Mouse (Mus musculus): ENCODE results near the gene Wdr38. TPM values are rescaled to one million over a fixed set of nuclear protein-coding genes. Genes with fewer than 3 reads are reported as not detected.
A peak's percentile ranks its signal among the peaks of the same experiment; 100 is the strongest.

The Wdr38 gene
- total RNA-seq, 1 experiment: 1.7 TPM

- TF ChIP-seq ZNF384 (IDR thresholded peaks at IDR 0.05; ENCODE audit: low read depth, low read length) (no peak), MAFK (IDR thresholded peaks at IDR 0.05; ENCODE audit: insufficient read depth, low read depth, low read length) (no peak), CHD2 (IDR thresholded peaks at IDR 0.05; ENCODE audit: low read depth, low read length) (peak; percentile 95), HCFC1 (IDR thresholded peaks at IDR 0.05; ENCODE audit: borderline replicate concordance, insufficient read depth, low read length) (0 out of 2 replicates have a peak, but pooled peaks have one; percentile 43), ZC3H11A (IDR thresholded peaks at IDR 0.05; ENCODE audit: borderline replicate concordance, low read depth, low read length) (no peak)
- peak; percentile 88 for DNase-seq (ENCODE audit: low read depth, low spot score)
- H3K4me3 ChIP-seq (ENCODE audit: insufficient read depth in 1 of 2, low read depth in 1 of 2, low read length in 2 of 2, poor library complexity in 1 of 2, severe bottlenecking in 1 of 2): peak within 1 kb of the TSS; percentile 85 to 92
- in situ Hi-C loops (cut with MboI; ENCODE audit: low sequenced_read_pairs in 2 of 2, unreplicated experiment in 2 of 2): no loop called here
- H3K4me1 ChIP-seq (ENCODE audit: control insufficient read depth in 2 of 2, insufficient read depth in 2 of 2, low read length in 2 of 2, poor library complexity in 1 of 2): peaks cover 4 to 17% of the 10 kb centered on the region in 2 experiments; a peak in 3 of 4 replicates
- H3K27ac ChIP-seq (ENCODE audit: insufficient read depth, low read depth, low read length, poor library complexity, severe bottlenecking): peak within 1 kb of the TSS; percentile 89
- H3K9me3 ChIP-seq (ENCODE audit: control insufficient read depth, insufficient read depth, low read depth, low read length): no peaks in the 10 kb centered on the region
- H3K9ac ChIP-seq (ENCODE audit: insufficient read depth, low read depth, low read length, poor library complexity, severe bottlenecking): peak within 1 kb of the TSS; percentile 93
- H3K36me3 ChIP-seq (ENCODE audit: control insufficient read depth, insufficient read depth, low read length, poor library complexity, severe bottlenecking): peaks cover 44% of the 10 kb centered on the region
These were observed 7.7 kb downstream of the Wdr38 start, which contains the start of gene Arpc5l for GRCm38 (mm10) chr2:39004880-39005435. Arpc5l (plus strand) TSS chr2:39005348.

- DNase-seq (ENCODE audit: low read depth, low spot score): no peak
- H3K4me3 ChIP-seq (ENCODE audit: insufficient read depth in 1 of 2, low read depth in 1 of 2, low read length in 2 of 2, poor library complexity in 1 of 2, severe bottlenecking in 1 of 2): peak within 1 kb of the TSS; percentile 85 to 92
- H3K9me3 ChIP-seq (ENCODE audit: control insufficient read depth, insufficient read depth, low read depth, low read length): no peaks in the 10 kb centered on the region
- peaks cover 40% of the 10 kb centered on the region for H3K36me3 ChIP-seq (ENCODE audit: control insufficient read depth, insufficient read depth, low read length, poor library complexity, severe bottlenecking)
- peak within 1 kb of the TSS; percentile 89 for H3K27ac ChIP-seq (ENCODE audit: insufficient read depth, low read depth, low read length, poor library complexity, severe bottlenecking)
- peaks cover 4 to 14% of the 10 kb centered on the region in 2 experiments; a peak in 3 of 4 replicates for H3K4me1 ChIP-seq (ENCODE audit: control insufficient read depth in 2 of 2, insufficient read depth in 2 of 2, low read length in 2 of 2, poor library complexity in 1 of 2)
- H3K9ac ChIP-seq (ENCODE audit: insufficient read depth, low read depth, low read length, poor library complexity, severe bottlenecking): peak within 1 kb of the TSS; percentile 93
- TF ChIP-seq ZNF384 (IDR thresholded peaks at IDR 0.05; ENCODE audit: low read depth, low read length): no peak
- TF ChIP-seq CHD2 (IDR thresholded peaks at IDR 0.05; ENCODE audit: low read depth, low read length): no peak
- TF ChIP-seq HCFC1 (IDR thresholded peaks at IDR 0.05; ENCODE audit: borderline replicate concordance, insufficient read depth, low read length): no peak
- no peak for TF ChIP-seq MAFK (IDR thresholded peaks at IDR 0.05; ENCODE audit: insufficient read depth, low read depth, low read length)
- TF ChIP-seq ZC3H11A (IDR thresholded peaks at IDR 0.05; ENCODE audit: borderline replicate concordance, low read depth, low read length): no peak
- in situ Hi-C loops (cut with MboI; ENCODE audit: low sequenced_read_pairs in 2 of 2, unreplicated experiment in 2 of 2): no loop called here
These were observed 8.4 kb downstream of the Wdr38 start, which contains the start of gene Rpl35 for GRCm38 (mm10) chr2:39005574-39006079. Rpl35 (minus strand) TSS chr2:39005624.

DNA sequence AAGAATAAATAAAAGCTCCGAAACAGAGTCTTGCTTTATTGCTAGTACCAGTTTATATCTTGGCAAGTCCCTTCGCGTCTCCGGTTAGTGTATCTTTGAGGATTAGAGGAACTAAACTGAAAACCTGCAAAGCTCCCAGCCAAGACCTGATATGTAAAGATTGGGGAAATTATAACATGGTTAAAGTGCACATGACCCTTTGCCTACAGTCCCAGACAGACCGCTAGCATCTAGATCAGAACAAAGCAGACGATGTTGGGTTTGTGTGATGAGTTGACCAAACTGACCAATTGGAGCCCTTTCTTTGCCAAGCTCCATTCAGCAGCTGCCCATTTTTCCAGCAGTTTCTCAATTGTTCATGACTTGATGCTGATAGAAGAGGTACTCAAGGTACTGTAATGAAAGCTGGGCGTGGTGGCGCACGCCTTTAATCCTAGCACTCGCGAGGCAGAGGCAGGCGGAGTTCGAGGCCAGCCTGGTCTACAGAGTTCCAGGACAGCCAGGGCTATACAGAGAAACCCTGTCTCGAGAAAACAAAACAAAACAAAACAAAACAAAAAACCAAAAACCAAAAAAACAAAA lies 9.0 kb downstream of the Wdr38 start:
- Histone ChIP-seq H3K4me3 (ENCODE audit: insufficient read depth in 1 of 2, low read depth in 1 of 2, low read length in 2 of 2, poor library complexity in 1 of 2, severe bottlenecking in 1 of 2) (peak overlapping the region; percentile 82 to 85; a peak in 3 of 4 replicates), H3K4me1 (ENCODE audit: control insufficient read depth in 2 of 2, insufficient read depth in 2 of 2, low read length in 2 of 2, poor library complexity in 1 of 2) (peaks cover 4 to 10% of the 10 kb centered on the region in 2 experiments; a peak in 3 of 4 replicates), H3K9ac (ENCODE audit: insufficient read depth, low read depth, low read length, poor library complexity, severe bottlenecking) (peak overlapping the region; percentile 66; the same call in 1 of the 2 replicates), H3K36me3 (ENCODE audit: control insufficient read depth, insufficient read depth, low read length, poor library complexity, severe bottlenecking) (peaks cover 35% of the 10 kb centered on the region), H3K27ac (ENCODE audit: insufficient read depth, low read depth, low read length, poor library complexity, severe bottlenecking) (no peak overlapping the region), H3K9me3 (ENCODE audit: control insufficient read depth, insufficient read depth, low read depth, low read length) (no peaks in the 10 kb centered on the region)
- no peak for DNase-seq (ENCODE audit: low read depth, low spot score)
- in situ Hi-C loops (cut with MboI; ENCODE audit: low sequenced_read_pairs in 2 of 2, unreplicated experiment in 2 of 2): no loop called here
- no peak for TF ChIP-seq MAFK (IDR thresholded peaks at IDR 0.05; ENCODE audit: insufficient read depth, low read depth, low read length)
- TF ChIP-seq ZNF384 (IDR thresholded peaks at IDR 0.05; ENCODE audit: low read depth, low read length): no peak
- no peak for TF ChIP-seq CHD2 (IDR thresholded peaks at IDR 0.05; ENCODE audit: low read depth, low read length)
- TF ChIP-seq ZC3H11A (IDR thresholded peaks at IDR 0.05; ENCODE audit: borderline replicate concordance, low read depth, low read length): no peak
- no peak for TF ChIP-seq HCFC1 (IDR thresholded peaks at IDR 0.05; ENCODE audit: borderline replicate concordance, insufficient read depth, low read length)

DNA sequence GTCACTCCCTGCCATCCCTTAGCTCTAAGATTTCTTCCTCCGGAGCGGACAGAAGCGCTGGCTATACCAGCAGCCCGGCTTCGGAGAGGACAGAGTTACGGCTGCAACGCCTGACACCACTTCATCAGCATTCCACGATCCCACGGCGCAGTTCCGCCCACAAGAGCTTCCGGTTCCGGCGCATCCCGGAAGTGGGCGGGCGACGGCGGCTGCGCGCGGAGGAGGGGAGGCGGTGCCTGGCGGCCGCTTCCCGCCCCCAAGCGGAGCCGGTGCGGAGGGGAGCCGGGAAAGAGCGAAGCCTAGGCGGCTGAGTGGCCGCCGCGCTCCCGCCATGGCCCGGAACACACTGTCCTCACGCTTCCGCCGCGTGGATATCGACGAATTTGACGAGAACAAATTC lies 10.6 kb downstream of the Wdr38 start:
- H3K4me1 ChIP-seq (ENCODE audit: control insufficient read depth in 2 of 2, insufficient read depth in 2 of 2, low read length in 2 of 2, poor library complexity in 1 of 2): peaks cover 4% of the 10 kb centered on the region in 2 experiments; a peak in 3 of 4 replicates
- in situ Hi-C loops (cut with MboI; ENCODE audit: low sequenced_read_pairs in 2 of 2, unreplicated experiment in 2 of 2): no loop called here

More for the DNA sequence above, 10.6 kb downstream of the Wdr38 start:
- H3K9me3 ChIP-seq (ENCODE audit: control insufficient read depth, insufficient read depth, low read depth, low read length): no peaks in the 10 kb centered on the region
- H3K4me3 ChIP-seq (ENCODE audit: insufficient read depth in 1 of 2, low read depth in 1 of 2, low read length in 2 of 2, poor library complexity in 1 of 2, severe bottlenecking in 1 of 2): peak overlapping the region; percentile 78 to 98
- H3K27ac ChIP-seq (ENCODE audit: insufficient read depth, low read depth, low read length, poor library complexity, severe bottlenecking): peak overlapping the region; percentile 72
- H3K36me3 ChIP-seq (ENCODE audit: control insufficient read depth, insufficient read depth, low read length, poor library complexity, severe bottlenecking): peaks cover 21% of the 10 kb centered on the region
- TF ChIP-seq HCFC1 (IDR thresholded peaks at IDR 0.05; ENCODE audit: borderline replicate concordance, insufficient read depth, low read length): peak; percentile 68
- TF ChIP-seq MAFK (IDR thresholded peaks at IDR 0.05; ENCODE audit: insufficient read depth, low read depth, low read length): no peak
- TF ChIP-seq ZC3H11A (IDR thresholded peaks at IDR 0.05; ENCODE audit: borderline replicate concordance, low read depth, low read length): no peak
- DNase-seq (ENCODE audit: low read depth, low spot score): peak; percentile 85
- H3K9ac ChIP-seq (ENCODE audit: insufficient read depth, low read depth, low read length, poor library complexity, severe bottlenecking): peak overlapping the region; percentile 99
